Mouse (Mus musculus) heart, adult 2 months (tissue): ENCODE data around the gene Rps6ka5. TPM values are rescaled to one million over a fixed set of nuclear protein-coding genes. Genes with fewer than 3 reads are reported as not detected.
A peak's percentile ranks its signal among the peaks of the same experiment; 100 is the strongest.

Source experiments
- DNase-seq, 2 experiments: peaks; one replicate each; pipeline ENCODE4 v3.0.0; 2021
- H3K27ac ChIP-seq: fragments of 200-600 bp; 2 replicates; pipeline ENCODE4 v1.8.1; 2022
- H3K27me3 ChIP-seq: fragments of 200-500 bp; 2 replicates; pipeline ENCODE4 v1.6.1; 2012; ENCODE audit warnings: mild to moderate bottlenecking, low read length, inconsistent platforms, mixed read lengths; ENCODE audit not compliant: control insufficient read depth, insufficient read depth
- H3K36me3 ChIP-seq: fragments of 200-500 bp; 2 replicates; pipeline ENCODE4 v1.6.1; 2012; ENCODE audit warnings: low read length, inconsistent platforms; ENCODE audit not compliant: control insufficient read depth, insufficient read depth
- H3K4me1 ChIP-seq: fragments of 200-500 bp; 2 replicates; pipeline ENCODE4 v1.6.1; 2011; ENCODE audit warnings: low read length; ENCODE audit not compliant: control insufficient read depth, insufficient read depth
- H3K4me3 ChIP-seq: fragments of 200-600 bp; 2 replicates; pipeline ENCODE4 v1.8.1; 2022
- H3K79me2 ChIP-seq: fragments of 200-500 bp; replicated peaks from 2 replicates; pipeline ENCODE4 v1.6.1; 2012; ENCODE audit warnings: mild to moderate bottlenecking, inconsistent platforms, low read length, moderate library complexity, mixed read lengths; ENCODE audit not compliant: control insufficient read depth, insufficient read depth
- H3K9ac ChIP-seq: fragments of 200-500 bp; 2 replicates; pipeline ENCODE4 v1.6.1; 2012; ENCODE audit warnings: low read depth, mild to moderate bottlenecking, control low read depth, inconsistent platforms, low read length, mixed read lengths
- CTCF ChIP-seq: fragments of 200-600 bp; IDR thresholded peaks from 2 replicates; pipeline ENCODE4 v1.8.1; 2022; ENCODE audit warnings: antibody characterized with exemption, mild to moderate bottlenecking, moderate library complexity
- EP300 ChIP-seq: fragments of 200-500 bp; IDR thresholded peaks from 2 replicates; pipeline ENCODE4 v1.6.1; 2011; ENCODE audit warnings: low read depth, low read length, control low read depth; ENCODE audit not compliant: insufficient read depth
- POLR2A ChIP-seq: fragments of 200-500 bp; IDR thresholded peaks from 2 replicates; pipeline ENCODE4 v1.6.1; 2011; ENCODE audit warnings: mild to moderate bottlenecking, low read depth, low read length, control low read depth; ENCODE audit not compliant: insufficient read depth
- WGBS: fragments of 180-500 bp; shearing (Covaris S2); methylation state at CpG from one replicate; pipeline ENCODE4 v1.1.7; 2018; 5-methylcytosine and 5-hydroxymethylcytosine counted together
- intact Hi-C: fragments of 180-260 bp; cut with DNase I; formaldehyde crosslinking; loops from one replicate; pipeline ENCODE4 v1.15.1; 2025
- polyA plus RNA-seq: library from polyadenylated mRNA; depleted of rRNA; stranded (reverse); fragments of >200 nt; gene quantifications from 2 replicates; pipeline ENCODE4 v1.2.3, GENCODE M21; 2012
- total RNA-seq, 2 experiments: library from RNA; stranded (reverse); gene quantifications; 2 replicates each; pipeline ENCODE4 v1.2.3; 2021

Gene Rps6ka5
- total and polyA plus RNA-seq, 3 experiments = 2.1 to 13.5 (median 10.8) TPM

DNA sequence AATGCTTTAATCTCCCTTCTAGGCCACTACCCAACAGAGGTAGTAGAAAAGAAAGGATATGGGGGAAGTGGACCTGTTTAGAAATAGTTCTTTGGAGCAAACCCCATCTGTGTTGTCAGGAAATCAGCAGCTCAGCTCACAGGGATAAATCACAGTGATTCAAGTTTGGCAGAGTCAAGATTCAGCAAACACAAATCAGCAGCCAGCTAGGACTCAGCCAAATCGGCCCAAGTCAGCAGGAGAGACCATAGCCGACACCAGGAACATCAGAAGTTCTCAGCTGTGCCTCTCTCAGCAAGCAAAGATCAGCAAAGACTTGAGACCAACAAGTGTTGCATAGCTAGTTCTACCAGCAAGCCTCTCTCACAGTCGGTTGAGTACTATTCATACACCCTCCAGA lies 93.6 kb downstream of the Rps6ka5 start:
- no peak for DNase-seq
- Histone ChIP-seq H3K4me3 (no peak overlapping the region), H3K36me3 (no peaks in the 10 kb centered on the region; the same call in 1 of the 2 replicates), H3K4me1 (peaks cover 6% of the 10 kb centered on the region), H3K27ac (no peak overlapping the region), H3K9ac (no peak overlapping the region), H3K79me2 (no peaks in the 10 kb centered on the region), H3K27me3 (no peaks in the 10 kb centered on the region)
- WGBS = 58% methylated on average over 3 of the region's 3 CpGs
- intact Hi-C loops = no loop called here
- TF ChIP-seq POLR2A = no peak
- TF ChIP-seq CTCF = no peak
- no peak for TF ChIP-seq EP300

DNA sequence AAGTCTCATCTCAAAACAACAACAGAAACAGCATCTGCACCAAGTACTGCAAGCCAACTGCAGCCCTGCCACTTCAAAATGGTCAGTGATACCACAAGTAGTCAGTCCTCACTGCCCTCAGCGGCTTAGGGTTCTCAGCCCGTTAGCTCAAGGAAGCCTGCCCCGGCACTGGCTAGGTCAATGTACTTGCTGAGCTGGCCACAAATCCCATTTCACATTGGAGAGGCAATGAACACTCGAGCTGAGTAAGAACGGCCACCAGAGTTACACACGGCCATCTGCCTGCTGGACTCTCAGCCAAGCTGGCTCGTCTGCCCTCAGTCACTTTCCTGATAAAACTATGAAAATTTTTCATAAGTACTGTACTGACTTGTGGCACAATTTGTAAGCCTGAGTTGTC lies 95.5 kb downstream of the Rps6ka5 start:
- H3K9ac ChIP-seq = no peak overlapping the region
- no peak overlapping the region for H3K4me3 ChIP-seq
- no peak for TF ChIP-seq POLR2A
- no peak for TF ChIP-seq CTCF
- TF ChIP-seq EP300 = no peak
- peaks cover 11% of the 10 kb centered on the region for H3K4me1 ChIP-seq
- WGBS = 49% methylated on average over 7 of the region's 7 CpGs
- H3K36me3 ChIP-seq = no peaks in the 10 kb centered on the region; the same call in none of the 2 replicates
- H3K27ac ChIP-seq = no peak overlapping the region
- intact Hi-C loops = no loop called here
- H3K79me2 ChIP-seq = no peaks in the 10 kb centered on the region
- DNase-seq = no peak
- H3K27me3 ChIP-seq = no peaks in the 10 kb centered on the region

DNA sequence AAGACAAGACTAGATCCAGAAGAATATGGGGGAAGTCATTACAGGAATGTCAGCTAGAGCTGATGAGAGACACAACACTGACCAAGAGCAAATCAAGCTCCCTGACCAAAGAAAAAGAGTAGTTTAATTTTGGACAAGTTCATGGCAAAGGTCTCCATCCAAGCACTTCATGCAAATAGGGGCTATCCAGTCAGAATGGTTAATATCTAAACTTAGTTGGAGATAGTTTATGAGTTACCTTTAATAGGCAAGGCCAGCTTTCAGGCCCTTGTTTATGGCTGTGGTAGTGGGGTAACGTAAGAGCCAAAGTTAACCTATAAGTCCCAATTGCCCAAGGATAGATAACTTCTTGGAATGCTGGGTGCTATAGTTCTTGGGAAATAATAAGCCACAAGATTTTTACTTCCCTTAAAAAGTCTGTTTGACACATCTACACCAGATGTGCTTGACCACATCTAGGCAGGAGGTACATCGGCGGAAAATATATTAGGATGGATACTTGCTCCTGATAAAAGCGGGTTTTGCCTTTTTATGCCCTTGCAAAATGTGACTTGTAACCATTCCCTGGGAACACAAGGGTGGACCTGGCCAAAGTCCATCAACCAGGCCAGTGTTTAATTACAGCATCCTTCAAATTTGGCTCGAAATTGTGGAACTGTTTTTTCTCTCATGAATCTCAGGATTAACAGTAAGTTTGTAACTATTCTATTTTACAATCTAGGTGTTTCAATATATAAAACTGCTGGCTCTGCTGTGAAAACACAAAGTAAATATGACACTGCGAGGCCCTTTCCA lies 97.5 kb downstream of the Rps6ka5 start:
- 89% methylated on average over 6 of the region's 6 CpGs for WGBS
- H3K4me1 ChIP-seq = peaks cover 11% of the 10 kb centered on the region
- DNase-seq = no peak
- no peak overlapping the region for H3K9ac ChIP-seq
- H3K4me3 ChIP-seq = no peak overlapping the region
- H3K27ac ChIP-seq = no peak overlapping the region
- intact Hi-C loops = no loop called here
- no peaks in the 10 kb centered on the region for H3K79me2 ChIP-seq
- no peaks in the 10 kb centered on the region; the same call in 1 of the 2 replicates for H3K36me3 ChIP-seq
- no peaks in the 10 kb centered on the region for H3K27me3 ChIP-seq
- TF ChIP-seq CTCF (no peak), EP300 (no peak), POLR2A (no peak)

DNA sequence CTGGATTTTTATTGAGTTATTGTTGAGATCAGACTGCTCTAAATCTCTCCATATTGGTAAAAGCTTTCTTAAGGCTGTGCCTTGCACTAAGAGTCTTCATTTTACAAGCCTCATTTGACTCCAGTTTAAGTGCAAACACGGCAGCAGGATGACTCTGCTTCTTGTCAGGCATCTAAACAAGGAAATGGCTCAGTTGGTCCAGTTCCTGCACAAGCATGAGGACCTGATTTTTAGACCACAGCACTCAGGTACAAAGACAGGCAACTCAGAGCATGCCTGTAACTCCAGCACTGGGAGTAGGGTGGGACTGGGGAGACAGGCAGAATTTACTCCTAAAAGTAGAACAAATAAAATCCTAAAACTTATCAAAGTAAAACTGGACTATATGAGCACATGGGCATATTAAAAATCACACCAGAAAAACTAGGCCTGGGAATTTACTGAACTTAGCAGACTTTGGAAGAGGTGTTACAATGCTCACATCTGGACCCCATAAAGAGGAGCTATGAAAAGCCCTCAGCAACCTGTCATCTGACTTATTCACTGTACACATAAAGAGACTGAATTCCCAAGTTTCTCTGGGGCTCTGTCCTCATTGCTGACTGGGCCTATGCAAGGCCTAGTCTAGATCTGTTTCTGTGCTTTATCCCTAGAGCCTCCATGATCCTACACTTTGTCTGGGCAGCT lies 99.6 kb downstream of the Rps6ka5 start:
- 11% methylated on average over 1 of the region's 1 CpGs for WGBS
- H3K9ac ChIP-seq = no peak overlapping the region
- no peaks in the 10 kb centered on the region; the same call in 1 of the 2 replicates for H3K36me3 ChIP-seq
- H3K4me1 ChIP-seq = peaks cover 8% of the 10 kb centered on the region
- H3K4me3 ChIP-seq = no peak overlapping the region
- no peak for TF ChIP-seq EP300
- no peak for TF ChIP-seq POLR2A
- TF ChIP-seq CTCF = no peak
- H3K79me2 ChIP-seq = no peaks in the 10 kb centered on the region
- peak overlapping the region; percentile 29 for H3K27ac ChIP-seq
- intact Hi-C loops = no loop called here
- no peak for DNase-seq
- H3K27me3 ChIP-seq = no peaks in the 10 kb centered on the region

DNA sequence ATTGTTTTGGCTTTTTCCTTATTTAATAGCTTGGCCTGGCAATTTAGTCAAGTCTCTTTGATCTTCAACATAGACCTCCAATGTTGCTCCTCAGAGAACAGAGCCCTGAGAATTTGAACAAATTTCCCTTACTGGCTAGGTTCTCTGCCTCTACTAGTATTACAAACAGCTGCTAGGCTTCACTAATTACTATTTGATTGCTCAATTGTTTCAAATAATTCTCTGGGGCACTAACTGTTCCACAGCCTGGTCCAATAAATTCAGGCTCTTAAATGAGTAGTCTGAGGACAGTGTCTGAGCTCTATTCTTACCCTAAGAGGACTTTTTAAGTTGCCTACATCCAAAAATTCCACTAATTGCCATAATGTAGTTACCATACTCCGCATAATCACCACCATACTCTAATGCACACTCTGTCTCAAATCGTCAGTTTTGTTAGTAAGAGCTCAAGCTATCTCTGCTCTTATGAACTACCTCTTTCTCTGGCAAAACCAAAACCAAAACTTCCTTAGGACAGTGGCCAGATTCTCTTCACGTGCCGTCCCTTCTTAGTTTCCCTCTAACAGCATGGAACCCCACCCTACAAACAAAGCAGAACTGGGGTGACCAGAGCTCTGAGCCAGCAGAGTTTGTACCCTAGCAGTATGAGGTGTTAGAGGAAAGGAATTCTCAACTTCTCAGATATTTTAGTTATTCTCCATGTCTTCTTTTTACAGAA lies 100.4 kb downstream of the Rps6ka5 start:
- Histone ChIP-seq H3K36me3 (no peaks in the 10 kb centered on the region; the same call in 1 of the 2 replicates), H3K4me3 (no peak overlapping the region), H3K9ac (no peak overlapping the region), H3K79me2 (no peaks in the 10 kb centered on the region), H3K4me1 (peaks cover 8% of the 10 kb centered on the region), H3K27ac (peak overlapping the region; percentile 40), H3K27me3 (no peaks in the 10 kb centered on the region)
- intact Hi-C loops = no loop called here
- TF ChIP-seq EP300 = no peak
- no peak for TF ChIP-seq CTCF
- TF ChIP-seq POLR2A = no peak
- WGBS = 49% methylated on average over 4 of the region's 4 CpGs
- DNase-seq = peak in 1 of 2 experiments; percentile 48
